Mouse (Mus musculus) lung, postnatal 36 days (tissue): Measurements from ENCODE around the gene Riox1.

Experiments
- DNase-seq: peaks from one replicate; pipeline ENCODE4 v3.0.0; 2022; ENCODE audit warnings: mixed read lengths

Gene Riox1

GRCm38 (mm10) chr12:83950493-83950839, at the start of gene Riox1:
Riox1 (plus strand) TSS chr12:83950608.
- DNase-seq, result peak; percentile 89

DNA sequence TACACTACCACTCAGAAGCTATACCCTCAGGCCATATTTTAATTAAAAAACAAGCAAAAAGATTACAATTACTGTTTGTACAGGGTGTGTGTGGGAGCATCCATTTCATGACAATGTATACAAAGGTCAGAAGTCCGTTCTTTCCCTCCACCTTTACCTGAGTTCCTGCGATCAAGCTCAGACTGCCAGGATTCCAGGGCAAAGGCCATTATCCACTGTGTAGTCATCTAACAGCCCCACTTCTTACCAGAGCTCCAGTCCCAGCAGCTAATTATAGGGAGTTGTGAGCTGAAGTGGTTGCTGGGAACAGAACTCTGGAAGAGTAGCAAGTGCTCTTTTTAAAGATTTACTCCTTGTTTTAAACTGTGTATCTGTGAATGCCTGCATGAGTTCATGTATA, 40.0 kb upstream of the Riox1 start:
- DNase-seq, result no peak

- no peak for DNase-seq
Observed at GRCm38 (mm10) chr12:83914202-83914740, 36.1 kb upstream of the Riox1 start.

- no peak for DNase-seq
Observed at GRCm38 (mm10) chr12:83914797-83915196, 35.6 kb upstream of the Riox1 start.

- DNase-seq, result peak; percentile 45
Observed at GRCm38 (mm10) chr12:83916884-83917283, 33.5 kb upstream of the Riox1 start.

DNA sequence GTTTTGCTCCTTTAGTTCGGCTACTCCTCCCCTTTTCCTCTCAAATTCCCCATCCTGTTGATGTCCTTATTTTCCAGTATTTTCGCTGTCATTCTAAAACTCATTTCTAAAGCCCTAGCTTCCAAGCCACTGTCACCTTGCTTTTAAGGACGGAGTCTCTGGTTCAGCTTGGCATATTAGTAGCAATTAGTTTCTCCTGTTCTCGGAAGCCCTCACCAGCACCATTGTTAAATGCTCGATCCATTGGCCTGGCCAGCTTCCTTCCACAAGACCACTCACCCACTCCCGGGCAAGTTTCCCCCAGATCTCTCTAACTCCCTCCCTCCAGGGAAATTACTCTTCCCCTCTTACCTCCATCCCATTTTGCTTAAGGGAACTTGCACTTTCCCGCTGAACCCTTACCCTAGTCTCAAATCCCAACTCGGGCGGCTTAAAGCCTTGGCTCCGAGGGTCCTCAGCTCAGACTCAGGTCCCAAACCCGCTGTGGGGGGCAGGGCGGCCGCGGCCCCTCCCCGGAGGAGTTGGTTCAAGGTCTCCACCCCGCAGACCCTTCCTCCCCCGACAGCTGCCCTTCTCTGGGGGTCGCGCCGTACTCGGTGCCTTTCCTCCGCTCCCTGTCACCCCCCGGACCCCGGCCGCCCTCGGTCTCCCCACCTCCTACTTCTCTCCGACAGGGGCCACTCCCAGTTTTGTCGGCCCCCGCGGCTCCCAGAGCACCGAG, 29.5 kb upstream of the Riox1 start:
- no peak for DNase-seq

GRCm38 (mm10) chr12:83921535-83922381, 28.6 kb upstream of the Riox1 start, which contains the start of gene Numb:
Numb (minus strand) TSS chr12:83921934.
- DNase-seq, result peak; percentile 99

DNA sequence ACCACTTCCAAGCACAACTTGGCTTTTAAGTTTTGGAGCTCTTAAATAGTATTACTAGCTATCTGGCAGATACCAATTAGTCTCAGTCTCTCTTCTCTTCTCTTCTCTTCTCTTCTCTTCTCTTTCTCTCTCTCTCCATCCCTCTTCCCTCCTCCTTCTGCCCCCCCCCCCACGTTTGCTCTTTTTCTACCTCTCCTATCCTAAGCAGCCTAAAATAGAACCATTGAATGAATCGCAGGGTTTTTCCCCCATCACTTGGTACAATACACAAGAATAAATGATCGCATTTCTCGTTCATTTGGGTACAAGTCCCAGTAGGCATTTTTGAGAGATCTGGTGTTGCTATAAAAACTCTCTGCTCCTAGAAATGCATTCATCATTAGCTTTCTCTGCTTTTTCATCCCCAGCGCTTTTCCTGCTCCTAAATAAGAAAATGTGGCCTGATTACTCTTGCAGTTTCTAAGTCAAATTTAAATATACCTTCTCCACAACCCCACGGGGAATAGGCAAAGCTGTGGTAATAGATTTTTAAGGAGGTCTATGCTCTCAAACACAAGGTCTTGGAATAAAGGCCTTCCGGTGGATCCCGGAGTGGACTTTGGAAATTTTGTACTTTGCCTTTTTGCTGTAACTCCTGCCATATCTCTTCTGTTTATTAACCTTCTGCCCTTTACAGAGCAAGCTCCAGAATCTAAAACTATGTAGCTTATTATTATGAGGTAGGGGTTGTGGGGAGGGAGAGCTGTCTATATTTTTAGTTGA, 27.5 kb upstream of the Riox1 start:
- no peak for DNase-seq

DNA sequence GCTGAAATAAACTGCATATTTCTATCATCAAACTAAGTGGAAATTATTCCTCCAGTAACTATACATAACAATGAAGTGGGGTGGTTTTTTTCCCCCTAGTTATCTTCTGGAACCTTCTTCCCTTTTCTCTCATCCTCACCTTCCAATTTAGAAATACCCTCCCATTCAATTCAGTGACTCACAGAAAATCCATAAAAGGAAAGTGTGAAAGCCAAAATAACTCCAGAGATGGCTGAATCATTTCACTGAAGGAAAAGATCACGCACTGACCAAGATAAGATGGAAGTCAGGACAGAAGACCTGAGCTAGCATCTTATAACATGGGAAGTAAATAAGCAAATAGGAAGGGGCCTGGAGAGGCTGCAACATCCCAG, 26.9 kb upstream of the Riox1 start:
- no peak for DNase-seq

GRCm38 (mm10) chr12:83924332-83924731, 26.1 kb upstream of the Riox1 start:
- no peak for DNase-seq

- no peak for DNase-seq
Observed at GRCm38 (mm10) chr12:83925160-83925703, 25.2 kb upstream of the Riox1 start.

DNA sequence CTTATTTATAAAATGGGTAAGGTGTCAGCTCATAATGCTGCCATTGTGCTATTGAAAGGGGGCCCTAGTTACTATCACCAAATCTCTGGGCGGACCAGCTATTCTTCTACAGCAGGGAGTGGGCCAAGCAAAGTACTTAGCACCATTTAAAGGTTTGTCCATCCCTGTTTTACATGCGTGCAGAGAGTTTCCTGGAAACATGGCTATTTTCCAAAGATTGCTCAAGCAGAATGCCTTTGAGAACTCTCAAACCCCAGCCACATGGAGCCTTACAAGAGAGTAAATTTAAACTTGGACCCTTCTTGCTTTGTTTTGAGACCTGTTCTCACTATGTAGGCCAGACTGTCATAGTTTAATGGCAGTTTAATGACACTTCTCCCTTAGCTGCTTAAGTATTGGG, 24.3 kb upstream of the Riox1 start:
- peak; percentile 75 for DNase-seq

DNA sequence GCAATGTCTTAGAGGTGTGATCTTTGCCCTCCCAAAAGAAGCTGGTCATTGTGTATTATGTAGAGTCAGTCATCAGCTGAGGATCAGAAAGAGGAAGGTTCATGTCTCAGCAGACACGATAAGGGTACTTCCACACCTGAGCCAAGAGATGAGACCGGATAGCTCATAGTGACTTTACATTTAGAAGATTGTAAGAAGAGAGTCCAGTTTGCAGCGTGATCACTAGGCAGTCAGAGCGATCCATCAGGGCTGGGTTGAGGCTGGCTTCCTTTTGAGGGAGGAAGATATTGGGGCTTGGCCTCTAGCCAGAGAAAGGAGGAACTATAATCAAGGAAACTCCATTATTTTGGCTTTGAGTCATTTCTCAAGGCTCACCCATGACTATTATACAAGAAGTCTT, 22.7 kb upstream of the Riox1 start:
- DNase-seq, result peak; percentile 78

DNA sequence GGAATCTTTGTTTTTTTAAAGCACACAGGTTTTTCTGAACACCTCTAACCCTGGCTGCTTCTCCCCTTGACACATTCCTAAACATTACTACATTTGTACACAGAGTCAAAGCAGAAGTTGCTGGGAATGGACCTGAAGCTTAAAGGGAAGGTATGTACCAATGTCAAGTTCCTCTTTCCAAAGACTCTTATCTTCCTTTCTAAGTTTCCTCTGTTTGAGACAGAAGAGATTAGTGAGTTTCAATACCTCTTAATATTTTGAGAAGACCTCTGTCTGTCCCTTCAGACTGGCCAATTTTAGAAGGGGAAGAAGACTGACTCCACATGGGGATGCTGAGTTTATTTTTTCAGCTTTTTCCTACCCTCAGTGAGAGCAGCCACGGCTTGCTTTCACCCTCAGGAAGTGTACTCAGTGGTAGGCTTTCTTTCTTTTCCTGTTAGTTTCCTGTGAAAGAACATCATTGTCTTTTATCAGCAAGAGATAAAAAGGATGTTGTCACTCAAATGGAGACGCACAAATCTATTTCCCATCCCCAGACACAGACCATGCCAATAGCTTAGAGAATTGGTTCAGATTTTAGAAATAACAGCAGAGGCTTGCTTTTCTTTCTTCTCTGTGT, 21.1 kb upstream of the Riox1 start:
- peak; percentile 56 for DNase-seq

DNA sequence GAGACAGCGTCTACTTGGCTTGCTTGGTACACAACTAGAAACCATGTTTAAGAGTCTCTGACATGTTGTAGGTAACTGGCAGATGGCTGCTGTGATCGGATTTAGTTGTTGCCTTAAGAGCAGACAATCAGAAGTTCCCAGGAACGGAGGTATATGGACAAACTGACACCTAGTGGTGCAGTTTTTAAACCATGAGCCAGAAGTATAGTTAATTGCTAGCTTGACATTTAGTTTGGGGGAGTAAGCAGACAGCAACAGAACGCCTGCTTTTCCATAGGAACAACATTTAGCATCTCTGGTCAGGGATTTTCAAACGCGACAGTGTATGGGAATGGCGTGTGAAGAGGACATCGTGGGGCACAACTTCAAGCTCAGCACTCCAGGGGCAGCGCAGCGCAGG, 12.8 kb upstream of the Riox1 start:
- peak; percentile 35 for DNase-seq

DNA sequence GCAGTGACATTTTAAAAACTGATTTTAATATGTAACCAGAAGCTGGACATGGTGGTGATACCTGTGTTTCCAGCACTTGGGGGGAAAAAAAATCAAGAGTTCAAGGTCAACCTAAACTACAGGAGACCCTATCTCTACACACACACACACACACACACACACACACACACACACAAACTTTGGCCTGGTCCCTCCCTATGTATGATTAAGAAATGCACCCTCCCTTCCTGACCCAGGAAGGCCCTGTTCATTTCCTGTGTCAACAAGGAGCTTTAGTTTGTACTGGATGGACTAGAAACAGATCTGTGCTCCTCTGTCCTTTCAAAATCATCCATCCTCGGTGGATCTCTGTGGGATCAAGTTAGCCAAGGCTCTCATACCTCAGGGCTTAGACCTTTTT, 11.8 kb upstream of the Riox1 start:
- peak; percentile 53 for DNase-seq

- DNase-seq, result no peak
Observed at GRCm38 (mm10) chr12:83939332-83939731, 11.1 kb upstream of the Riox1 start.

- DNase-seq, result peak; percentile 55
Observed at GRCm38 (mm10) chr12:83940031-83940430, 10.4 kb upstream of the Riox1 start.

GRCm38 (mm10) chr12:83941938-83942337, 8.5 kb upstream of the Riox1 start:
- no peak for DNase-seq

- peak; percentile 81 for DNase-seq
Observed at GRCm38 (mm10) chr12:83947260-83947811, 3.1 kb upstream of the Riox1 start.

DNA sequence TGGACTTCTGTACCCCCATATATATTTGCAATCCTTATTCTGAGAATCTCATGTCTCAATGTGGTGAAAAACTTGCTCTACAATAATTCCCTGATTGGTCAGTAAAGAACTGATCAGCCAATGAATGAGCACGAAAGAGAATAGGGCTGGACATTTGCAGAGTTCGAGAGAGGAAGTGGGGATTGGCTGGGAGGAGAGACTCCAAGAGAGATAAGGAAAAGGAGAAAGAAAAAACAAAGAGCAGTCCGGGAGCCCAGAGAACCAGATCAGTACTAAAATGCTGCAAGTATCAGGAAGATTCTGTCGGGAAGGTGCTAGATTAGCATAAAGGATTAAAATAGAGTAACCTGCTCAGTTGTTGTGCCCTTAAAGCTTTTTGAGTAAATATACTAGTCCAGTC, 1.4 kb upstream of the Riox1 start:
- peak; percentile 31 for DNase-seq
